Mouse (Mus musculus): Measurements from ENCODE around the gene Ptger4.
A peak's percentile ranks its signal among the peaks of the same experiment; 100 is the strongest.

DNA sequence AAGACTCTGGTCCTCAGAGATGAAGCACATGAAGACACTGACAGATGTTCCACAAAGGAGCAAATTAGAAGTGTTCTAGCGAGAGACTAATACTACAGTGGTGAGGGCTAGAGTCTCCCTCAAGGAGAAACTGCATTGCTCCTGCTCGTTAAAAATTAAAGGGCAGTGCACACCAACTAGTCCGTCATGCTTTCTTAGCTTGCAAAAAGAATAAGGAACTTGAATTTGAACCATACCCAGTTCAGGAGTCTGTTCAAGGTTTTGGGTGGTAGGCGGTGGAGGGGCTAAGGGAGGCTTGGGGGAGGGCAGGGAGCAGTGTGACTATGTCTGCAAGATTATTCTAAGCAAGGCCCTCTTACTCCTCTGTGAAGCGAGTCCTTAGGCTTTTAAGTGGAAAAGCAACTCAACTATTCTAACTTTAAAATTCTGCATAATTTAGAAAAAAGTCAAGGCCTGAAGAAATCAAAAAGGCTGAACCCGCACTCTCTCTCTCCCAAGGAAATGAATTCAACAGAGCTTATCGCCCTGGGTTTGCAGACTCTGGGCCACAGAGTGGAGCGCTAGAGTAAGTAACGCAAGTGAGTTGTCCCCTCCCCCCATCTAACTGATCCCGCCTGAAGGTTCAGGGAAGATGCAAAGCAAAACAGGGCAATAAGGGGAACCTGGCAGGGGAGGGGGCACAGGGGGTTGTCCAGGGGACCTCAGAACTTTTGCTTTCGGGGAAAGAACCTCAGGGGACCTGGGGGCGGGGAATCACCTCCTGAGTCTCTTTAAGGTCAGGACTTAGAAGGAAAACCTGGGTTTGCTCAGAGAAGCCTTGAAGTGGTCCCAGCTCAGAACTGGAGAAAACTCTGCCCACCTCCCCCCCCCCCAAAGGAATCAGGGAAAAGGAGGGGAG lies 2.4 kb downstream of the Ptger4 start:
- TF ChIP-seq CTCF (IDR thresholded peaks at IDR 0.05; ENCODE audit: low read depth) (peak; percentile 40; the same call in 1 of the 2 replicates), EP300 (IDR thresholded peaks at IDR 0.05; ENCODE audit: low read depth) (no peak)

Data from heart, postnatal 0 days (tissue).